Mouse (Mus musculus) cortical plate, adult 2 months (tissue): ENCODE data around the gene Gpc5.

ENCODE experiments used
- CTCF ChIP-seq: fragments of 200-500 bp; IDR thresholded peaks from 2 replicates; pipeline ENCODE4 v1.5.1; 2011; ENCODE audit warnings: mild to moderate bottlenecking, control low read depth, low read length; ENCODE audit not compliant: insufficient read depth; ENCODE audit errors: extremely low read depth
- POLR2A ChIP-seq: fragments of 200-500 bp; IDR thresholded peaks from 2 replicates; pipeline ENCODE4 v1.6.1; 2011; ENCODE audit warnings: mild to moderate bottlenecking, low read length, control low read depth; ENCODE audit not compliant: insufficient read depth; ENCODE audit errors: extremely low read depth

- no peak for TF ChIP-seq CTCF
- TF ChIP-seq POLR2A = no peak
Measured at GRCm38 (mm10) chr14:115620473-115620872, 528.5 kb downstream of the Gpc5 start.
